Mouse (Mus musculus) C2C12 (cell line): Measurements from ENCODE around the gene Pip4p1.

Experiments
- CEBPB ChIP-seq: IDR thresholded peaks from one replicate; pipeline ENCODE4 v1.6.1; 2011; ENCODE audit warnings: low read depth, mild to moderate bottlenecking, control low read depth, moderate library complexity
- CTCF ChIP-seq: IDR thresholded peaks from one replicate; pipeline ENCODE4 v1.5.1; 2011; ENCODE audit not compliant: control insufficient read depth, insufficient read depth, insufficient read length
- FOSL1 ChIP-seq: IDR thresholded peaks from one replicate; pipeline ENCODE4 v1.8.0; 2011; ENCODE audit warnings: mild to moderate bottlenecking, low read length; ENCODE audit not compliant: poor library complexity, insufficient read depth, severe bottlenecking
- MAX ChIP-seq: IDR thresholded peaks from one replicate; pipeline ENCODE4 v1.6.1; 2011; ENCODE audit warnings: mild to moderate bottlenecking, control low read depth
- MYOD1 ChIP-seq: IDR thresholded peaks from one replicate; pipeline ENCODE4 v1.6.1; 2011; ENCODE audit warnings: low read depth; ENCODE audit not compliant: control insufficient read depth, insufficient read length
- MYOG ChIP-seq: IDR thresholded peaks from one replicate; pipeline ENCODE4 v1.6.1; 2011; ENCODE audit not compliant: control insufficient read depth, insufficient read length; ENCODE audit errors: extremely low read depth
- USF1 ChIP-seq: IDR thresholded peaks from one replicate; pipeline ENCODE4 v1.6.1; 2011; ENCODE audit warnings: low read depth, mild to moderate bottlenecking, control low read depth, moderate library complexity

DNA sequence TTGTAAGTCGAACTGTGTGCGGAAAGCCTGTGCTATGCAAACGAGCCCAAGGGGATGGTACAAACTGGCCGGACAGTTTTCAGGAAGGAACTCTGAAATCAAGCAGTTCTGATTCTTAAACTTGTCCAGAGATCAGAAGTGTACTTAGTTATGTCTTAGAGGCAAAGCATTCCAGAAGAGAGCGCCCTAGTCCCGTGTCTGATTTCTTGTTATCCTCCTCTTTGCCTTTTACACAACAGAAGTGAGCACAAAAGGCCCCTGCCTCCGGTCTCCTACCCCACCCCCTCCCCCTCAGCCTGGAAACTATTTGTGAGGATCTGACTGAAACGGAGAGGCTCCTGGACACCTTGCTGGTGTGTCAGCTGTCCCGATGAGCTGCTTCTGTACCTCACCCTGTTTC lies 46.0 kb upstream of the Pip4p1 start:
- TF ChIP-seq CTCF (no peak), FOSL1 (no peak), USF1 (no peak), MAX (no peak), CEBPB (no peak), MYOG (no peak), MYOD1 (no peak)
